Mouse (Mus musculus): Measurements from ENCODE around the gene Ajap1.

- no peak for TF ChIP-seq CTCF (IDR thresholded peaks at IDR 0.05)
- no peak for TF ChIP-seq EP300 (IDR thresholded peaks at IDR 0.05)
Measured at GRCm38 (mm10) chr4:153519289-153519688, 36.7 kb upstream of the Ajap1 start.

Data from lung, postnatal 0 days (tissue).